Mouse (Mus musculus) liver, adult 2 months (tissue): ENCODE data around the gene Cdca4.
A peak's percentile ranks its signal among the peaks of the same experiment; 100 is the strongest.

Source experiments
- CTCF ChIP-seq: fragments of 200-500 bp; IDR thresholded peaks from 2 replicates; pipeline ENCODE4 v1.5.1; 2011; ENCODE audit warnings: low read depth, low read length, control low read depth
- POLR2A ChIP-seq: fragments of 200-500 bp; IDR thresholded peaks from 2 replicates; pipeline ENCODE4 v1.6.1; 2011; ENCODE audit warnings: low read length, control low read depth; ENCODE audit not compliant: insufficient read depth; ENCODE audit errors: extremely low read depth

DNA sequence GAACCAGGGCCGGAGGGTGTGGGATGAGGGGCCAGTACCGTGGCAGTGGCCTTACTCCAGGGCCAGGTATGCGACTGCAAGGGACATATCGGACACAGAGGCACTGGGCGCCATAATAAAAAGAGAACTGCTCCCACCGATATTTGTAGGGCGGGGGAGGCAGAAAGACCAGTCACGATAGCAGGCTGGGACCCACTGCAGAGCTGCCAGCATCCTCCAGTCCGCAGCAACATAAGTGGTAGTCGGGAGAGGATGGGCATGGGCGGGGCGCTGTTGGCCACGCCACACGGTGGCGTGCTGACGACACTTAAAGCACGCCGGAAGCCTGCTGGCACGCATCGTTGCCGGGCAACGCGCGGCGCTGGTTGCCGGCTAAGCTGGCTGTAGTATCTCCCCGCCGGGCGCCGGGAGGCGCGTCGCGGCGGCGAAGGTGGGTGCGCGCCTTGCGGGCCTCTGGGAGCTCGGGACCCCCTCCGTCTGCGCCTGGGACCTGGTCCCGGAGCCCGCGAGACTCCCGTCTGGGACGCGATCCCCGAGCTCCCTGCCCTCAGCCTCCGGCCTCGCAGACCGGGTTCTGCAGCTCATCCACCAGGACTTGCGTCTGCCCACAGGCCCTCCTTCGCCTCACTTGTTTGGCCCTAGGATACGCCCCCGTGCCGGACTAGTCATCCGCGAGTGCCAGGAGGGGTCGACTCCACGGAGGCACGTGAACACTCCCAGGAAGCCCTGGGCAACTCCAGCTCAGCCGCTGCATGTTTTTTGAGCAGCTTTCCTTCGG lies 20.4 kb downstream of the Cdca4 start, which contains the start of gene Clba1:
- TF ChIP-seq CTCF (peak; percentile 43), POLR2A (no peak)
